ENCODE assay signal across 9 mouse cellular contexts in genomic region chr10:60405460-60406177, GRCm38 (mm10). TPM values are rescaled to one million over a fixed set of nuclear protein-coding genes. Genes with fewer than 3 reads are reported as not detected.
DNase-seq lines count a peak whose midpoint lies in the region; ATAC-seq lines count a peak whose summit lies in the region.
"Had no signal": no experiment of that assay in that cellular context is flagged by ENCODE, and none has a peak within 500 bp of the region (broad histone marks: within the 10 kb centered on the region; RNA-seq: fewer than 3 reads in every experiment).

No protein-coding gene starts in this region.

- intact Hi-C loops in heart, postnatal 10 days (cut with DNase I): no loop called here

- no peak overlapping the region for H3K9ac ChIP-seq in kidney, embryonic 14.5 days (ENCODE audit: low read depth, low read length)
- H3K9ac ChIP-seq in midbrain, embryonic 13.5 days (replicated peaks): no peak overlapping the region
- H3K9ac ChIP-seq: heart, embryonic 15.5 days had no signal

- no peaks in the 10 kb centered on the region for H3K9me3 ChIP-seq in kidney, embryonic 14.5 days (ENCODE audit: control insufficient read depth, low read length)
- no peaks in the 10 kb centered on the region for H3K9me3 ChIP-seq in midbrain, embryonic 13.5 days
- H3K9me3 ChIP-seq: heart, embryonic 15.5 days had no signal

- no peak overlapping the region for H3K4me3 ChIP-seq in kidney, embryonic 14.5 days (ENCODE audit: low read length)
- no peak overlapping the region for H3K4me3 ChIP-seq in midbrain, embryonic 13.5 days (replicated peaks)
- H3K4me3 ChIP-seq: heart, embryonic 15.5 days had no signal

- H3K27me3 ChIP-seq in kidney, embryonic 14.5 days (ENCODE audit: control insufficient read depth, insufficient read depth, low read length): peaks cover 2% of the 10 kb centered on the region; the same call in 1 of the 2 replicates
- H3K27me3 ChIP-seq in midbrain, embryonic 13.5 days: peaks cover 11% of the 10 kb centered on the region

- ATAC-seq in kidney, embryonic 14.5 days (ENCODE audit: low FRiP score, low TSS enrichment): no peak
- ATAC-seq in midbrain, embryonic 13.5 days: no peak

- H3K4me1 ChIP-seq in kidney, embryonic 14.5 days (ENCODE audit: control insufficient read depth, insufficient read depth, low read length): no peaks in the 10 kb centered on the region
- H3K4me1 ChIP-seq in midbrain, embryonic 13.5 days (replicated peaks): peaks cover 10% of the 10 kb centered on the region; the same call in 1 of the 2 replicates

- no peak overlapping the region for H3K4me2 ChIP-seq in kidney, embryonic 14.5 days (replicated peaks; ENCODE audit: low read depth, low read length)
- no peak overlapping the region for H3K4me2 ChIP-seq in midbrain, embryonic 13.5 days (replicated peaks)
- H3K4me2 ChIP-seq: heart, embryonic 15.5 days had no signal

- peak; percentile 25 to 27 for DNase-seq in kidney, postnatal 4 days
- peak; percentile 23 to 26 for DNase-seq in cerebellum, postnatal 36 days
- peak; percentile 48 to 54 for DNase-seq in heart, postnatal 10 days
- DNase-seq in right cerebral cortex, adult 2 months (ENCODE audit: low spot score in 2 of 2): peak; percentile 41 to 42
- DNase-seq in spleen, postnatal 4 days (ENCODE audit: low spot score in 2 of 2): no peak
- no peak for DNase-seq in spleen, adult 12 weeks (ENCODE audit: low spot score)

- 42% methylated on average over 7 of the region's 7 CpGs for WGBS in kidney, embryonic 14.5 days
- 57% methylated on average over 7 of the region's 7 CpGs for WGBS in midbrain, embryonic 13.5 days

- H3K36me3 ChIP-seq in kidney, embryonic 14.5 days (ENCODE audit: control insufficient read depth, insufficient read depth, low read length): no peaks in the 10 kb centered on the region
- no peaks in the 10 kb centered on the region for H3K36me3 ChIP-seq in midbrain, embryonic 13.5 days
- H3K36me3 ChIP-seq: heart, embryonic 15.5 days had no signal

- no peak overlapping the region for H3K27ac ChIP-seq in kidney, embryonic 14.5 days (ENCODE audit: low read depth, low read length)
- no peak overlapping the region for H3K27ac ChIP-seq in midbrain, embryonic 13.5 days
- H3K27ac ChIP-seq: heart, embryonic 15.5 days had no signal

RNA-seq across cellular contexts. Expression of gene Gm17455, which starts 6.1 kb away (rescaled TPM):
- polyA plus RNA-seq in kidney, embryonic 14.5 days (2014; fragmentation: Nextera tagmentation; extraction: Ambion mirVana): 0.70 and 1.0 TPM in 2 replicates
- total RNA-seq in heart, postnatal 10 days (2021): not detected
- 4.9 and 7.9 TPM in 2 replicates for polyA plus RNA-seq in midbrain, embryonic 13.5 days (2015; fragmentation: Nextera tagmentation; extraction: Ambion mirVana)

RNA-seq across cellular contexts. Expression of gene Vsir, which starts 59.0 kb away (rescaled TPM):
- polyA plus RNA-seq in kidney, embryonic 14.5 days (2014; fragmentation: Nextera tagmentation; extraction: Ambion mirVana): 2.2 and 4.6 TPM in 2 replicates
- total RNA-seq in heart, postnatal 10 days (2021): 10 to 100 TPM; 20.4 to 27.3 TPM
- polyA plus RNA-seq in midbrain, embryonic 13.5 days (2015; fragmentation: Nextera tagmentation; extraction: Ambion mirVana): 1.6 and 1.7 TPM in 2 replicates

Comparison
In these comparisons a context has a peak if more than half of its experiments do, and no peak if none do; other contexts are left out.
1. DNase-seq: peak in kidney, postnatal 4 days (2 of 2), cerebellum, postnatal 36 days (2 of 2), heart, postnatal 10 days (2 of 2) and right cerebral cortex, adult 2 months (2 of 2); none in spleen, postnatal 4 days (0 of 2) and spleen, adult 12 weeks (single experiment).